Mouse (Mus musculus) erythroblast, embryonic 14.5 days (primary cell): ENCODE measurements around the gene Gm9936.

Experiments
- GATA1 ChIP-seq: IDR thresholded peaks from 2 replicates; pipeline ENCODE4 v1.6.1; 2012; ENCODE audit warnings: low read length, inconsistent platforms, mixed read lengths
- TAL1 ChIP-seq: IDR thresholded peaks from 3 replicates; pipeline ENCODE4 v1.6.1; 2012; ENCODE audit warnings: low read length, inconsistent platforms, mixed read lengths

DNA sequence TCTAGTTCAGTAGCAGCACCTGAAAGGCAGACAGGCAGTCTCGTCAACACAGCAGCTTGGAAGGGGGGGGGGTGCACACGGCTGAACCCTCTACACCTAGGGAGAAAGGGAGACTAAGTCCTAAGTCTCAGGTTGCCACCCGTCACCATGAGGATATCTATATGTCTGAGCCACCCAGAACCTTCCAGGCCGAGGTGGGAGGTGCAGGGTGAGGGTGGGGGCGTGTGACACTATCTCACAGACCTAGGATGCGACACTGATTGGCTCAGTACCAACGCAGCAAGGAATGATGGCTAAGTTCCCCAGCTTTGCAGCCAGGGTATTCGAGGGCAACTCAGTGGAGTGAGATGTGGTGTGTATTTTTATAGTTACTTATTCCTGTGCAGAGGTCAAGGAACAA lies 50.1 kb downstream of the Gm9936 start:
- no peak for TF ChIP-seq GATA1
- TF ChIP-seq TAL1 = no peak
